Mouse (Mus musculus): ENCODE measurements at regions not wholly inside any gene's neighbourhood (a gene's known extent, or its start where the extent isn't known, plus 50 kb on each side); places are given as distances from the start of the nearest gene placed in this dataset.

DNA sequence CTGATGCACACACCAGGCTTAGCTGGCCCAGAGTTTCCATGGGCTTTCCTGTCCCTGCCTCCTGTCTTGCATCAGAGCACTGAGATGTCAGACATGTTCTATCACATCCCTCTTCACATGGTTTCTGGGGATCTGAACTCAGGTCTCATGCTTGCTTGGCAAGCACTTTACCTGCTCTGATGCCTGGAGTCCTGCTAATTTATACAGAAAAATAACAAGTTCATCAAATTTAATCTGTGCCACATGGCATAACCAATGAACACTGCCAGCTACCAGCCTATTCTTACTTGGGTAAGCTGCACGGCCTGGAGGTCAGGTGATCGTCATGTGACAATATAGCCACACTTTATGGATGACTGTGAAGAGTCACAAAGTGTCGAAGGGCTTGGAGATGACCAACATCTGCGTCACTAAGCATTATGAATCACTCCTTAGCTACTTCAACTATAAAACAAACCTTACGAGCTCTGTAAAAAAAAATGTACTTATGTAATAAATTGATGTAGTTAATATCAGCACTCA, 186.2 kb downstream of the Hlx start:
- 77% methylated on average over 5 of the region's 5 CpGs for WGBS
- no peak overlapping the region for H3K4me2 ChIP-seq (replicated peaks; ENCODE audit: low read depth, low read length)

DNA sequence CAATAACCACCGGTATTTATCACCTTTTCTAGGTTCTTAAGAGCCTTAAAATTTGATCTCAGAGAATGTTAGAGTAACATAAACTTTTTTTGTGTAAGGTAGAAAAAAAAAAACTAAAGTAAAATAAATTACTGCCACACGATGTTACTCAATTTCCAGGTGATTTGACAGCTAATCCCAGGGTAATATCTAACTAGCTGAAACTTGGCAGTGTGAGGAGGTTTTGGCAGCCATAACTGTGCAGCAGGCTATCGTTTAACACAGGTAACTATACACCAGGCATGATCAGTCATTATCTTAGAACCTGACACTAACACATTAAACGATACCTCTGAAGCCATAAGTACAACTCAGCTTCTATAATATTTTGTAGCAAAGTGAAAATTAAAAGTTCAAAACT, 187.3 kb downstream of the Hlx start:
- H3K4me2 ChIP-seq (replicated peaks; ENCODE audit: low read depth, low read length), result no peak overlapping the region
- H3K9ac ChIP-seq (replicated peaks; ENCODE audit: low read length), result no peak overlapping the region
- H3K27ac ChIP-seq (ENCODE audit: low read length), result no peak overlapping the region
- 53% methylated on average over 4 of the region's 4 CpGs for WGBS
- no peak overlapping the region for H3K4me3 ChIP-seq (ENCODE audit: low read length)
- no peaks in the 10 kb centered on the region for H3K9me3 ChIP-seq (ENCODE audit: low read length)
- H3K4me1 ChIP-seq (ENCODE audit: insufficient read depth, low read length), result no peaks in the 10 kb centered on the region
- H3K36me3 ChIP-seq (ENCODE audit: insufficient read depth, low read length), result no peaks in the 10 kb centered on the region
- peaks cover 20% of the 10 kb centered on the region for H3K27me3 ChIP-seq (ENCODE audit: insufficient read depth, low read length)
- no peak for ATAC-seq (ENCODE audit: low FRiP score, low TSS enrichment)

More for the DNA sequence above, 186.2 kb downstream of the Hlx start:
- no peak for ATAC-seq (ENCODE audit: low FRiP score, low TSS enrichment)
- H3K27ac ChIP-seq (ENCODE audit: low read length), result no peak overlapping the region
- no peak overlapping the region for H3K9ac ChIP-seq (replicated peaks; ENCODE audit: low read length)
- peaks cover 24% of the 10 kb centered on the region for H3K27me3 ChIP-seq (ENCODE audit: insufficient read depth, low read length)
- H3K36me3 ChIP-seq (ENCODE audit: insufficient read depth, low read length), result no peaks in the 10 kb centered on the region
- H3K4me1 ChIP-seq (ENCODE audit: insufficient read depth, low read length), result no peaks in the 10 kb centered on the region
- no peak overlapping the region for H3K4me3 ChIP-seq (ENCODE audit: low read length)
- no peaks in the 10 kb centered on the region for H3K9me3 ChIP-seq (ENCODE audit: low read length)

DNA sequence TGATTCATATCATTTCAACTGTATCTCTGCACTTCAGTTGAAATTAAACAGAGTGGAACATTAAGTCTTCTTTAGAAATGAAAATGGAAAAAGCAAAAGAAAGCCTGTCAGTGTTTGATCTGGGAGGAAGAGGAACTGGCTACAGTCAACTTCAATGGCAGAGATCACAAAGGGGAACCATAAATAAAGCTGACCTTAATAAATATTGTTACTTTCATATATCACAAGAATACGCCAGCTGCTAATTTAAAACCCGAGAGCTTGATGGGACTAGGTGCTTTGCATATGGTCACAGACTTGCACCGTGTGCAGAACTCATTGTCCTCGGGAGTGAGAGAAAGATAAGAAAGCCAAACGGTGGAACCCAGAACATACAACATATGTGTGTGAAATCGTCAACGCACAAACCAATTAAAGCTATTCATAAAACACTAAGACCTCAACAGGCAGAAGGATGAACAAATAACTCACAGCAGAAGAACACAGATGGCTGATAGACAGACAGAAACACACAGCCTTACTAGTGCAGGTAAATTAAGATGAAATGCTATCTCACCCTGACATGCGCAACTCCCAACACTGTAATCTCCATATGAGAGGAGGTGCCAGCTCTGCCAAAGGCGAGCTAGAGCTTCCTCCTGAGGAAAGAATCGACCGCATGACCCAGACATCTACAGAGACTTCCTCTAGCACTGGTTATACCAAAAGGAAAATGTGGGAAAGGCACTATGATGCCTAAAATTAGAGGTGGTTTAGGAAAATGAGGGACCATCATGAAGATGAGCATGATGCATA, 189.9 kb downstream of the Hlx start:
- Histone ChIP-seq H3K9ac (replicated peaks; ENCODE audit: low read length) (no peak overlapping the region), H3K4me1 (ENCODE audit: insufficient read depth, low read length) (no peaks in the 10 kb centered on the region), H3K27ac (ENCODE audit: low read length) (no peak overlapping the region), H3K4me3 (ENCODE audit: low read length) (no peak overlapping the region), H3K27me3 (ENCODE audit: insufficient read depth, low read length) (peaks cover 19% of the 10 kb centered on the region), H3K4me2 (replicated peaks; ENCODE audit: low read depth, low read length) (no peak overlapping the region), H3K36me3 (ENCODE audit: insufficient read depth, low read length) (no peaks in the 10 kb centered on the region), H3K9me3 (ENCODE audit: low read length) (no peaks in the 10 kb centered on the region)
- ATAC-seq (ENCODE audit: low FRiP score, low TSS enrichment), result no peak
- WGBS, result 70% methylated on average over 11 of the region's 11 CpGs

DNA sequence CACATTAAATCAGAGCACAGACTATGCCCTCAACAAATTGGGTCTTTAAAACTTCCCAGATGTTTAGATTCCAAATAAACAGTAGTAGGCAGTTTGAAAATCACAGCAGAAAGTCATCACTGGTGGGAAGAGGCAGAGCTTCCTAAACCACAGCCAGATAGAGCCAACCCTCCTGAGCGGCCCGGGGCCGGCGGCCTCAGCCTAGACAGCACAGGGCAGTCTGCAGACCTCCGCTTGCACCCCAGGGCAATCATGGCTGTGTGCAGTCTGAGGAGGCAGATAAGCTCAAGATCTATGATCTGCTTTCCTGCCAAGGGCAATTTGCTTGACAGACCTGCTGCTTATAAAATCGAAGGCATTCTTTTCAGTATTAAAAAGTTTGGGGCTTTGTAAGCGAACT, 192.6 kb downstream of the Hlx start:
- no peaks in the 10 kb centered on the region for H3K36me3 ChIP-seq (ENCODE audit: insufficient read depth, low read length)
- ATAC-seq (ENCODE audit: low FRiP score, low TSS enrichment), result no peak
- H3K9ac ChIP-seq (replicated peaks; ENCODE audit: low read length), result no peak overlapping the region
- H3K4me2 ChIP-seq (replicated peaks; ENCODE audit: low read depth, low read length), result no peak overlapping the region
- H3K4me3 ChIP-seq (ENCODE audit: low read length), result no peak overlapping the region
- H3K4me1 ChIP-seq (ENCODE audit: insufficient read depth, low read length), result no peaks in the 10 kb centered on the region
- H3K9me3 ChIP-seq (ENCODE audit: low read length), result no peaks in the 10 kb centered on the region
- no peak overlapping the region for H3K27ac ChIP-seq (ENCODE audit: low read length)
- 46% methylated on average over 7 of the region's 7 CpGs for WGBS
- peaks cover 30% of the 10 kb centered on the region for H3K27me3 ChIP-seq (ENCODE audit: insufficient read depth, low read length)

DNA sequence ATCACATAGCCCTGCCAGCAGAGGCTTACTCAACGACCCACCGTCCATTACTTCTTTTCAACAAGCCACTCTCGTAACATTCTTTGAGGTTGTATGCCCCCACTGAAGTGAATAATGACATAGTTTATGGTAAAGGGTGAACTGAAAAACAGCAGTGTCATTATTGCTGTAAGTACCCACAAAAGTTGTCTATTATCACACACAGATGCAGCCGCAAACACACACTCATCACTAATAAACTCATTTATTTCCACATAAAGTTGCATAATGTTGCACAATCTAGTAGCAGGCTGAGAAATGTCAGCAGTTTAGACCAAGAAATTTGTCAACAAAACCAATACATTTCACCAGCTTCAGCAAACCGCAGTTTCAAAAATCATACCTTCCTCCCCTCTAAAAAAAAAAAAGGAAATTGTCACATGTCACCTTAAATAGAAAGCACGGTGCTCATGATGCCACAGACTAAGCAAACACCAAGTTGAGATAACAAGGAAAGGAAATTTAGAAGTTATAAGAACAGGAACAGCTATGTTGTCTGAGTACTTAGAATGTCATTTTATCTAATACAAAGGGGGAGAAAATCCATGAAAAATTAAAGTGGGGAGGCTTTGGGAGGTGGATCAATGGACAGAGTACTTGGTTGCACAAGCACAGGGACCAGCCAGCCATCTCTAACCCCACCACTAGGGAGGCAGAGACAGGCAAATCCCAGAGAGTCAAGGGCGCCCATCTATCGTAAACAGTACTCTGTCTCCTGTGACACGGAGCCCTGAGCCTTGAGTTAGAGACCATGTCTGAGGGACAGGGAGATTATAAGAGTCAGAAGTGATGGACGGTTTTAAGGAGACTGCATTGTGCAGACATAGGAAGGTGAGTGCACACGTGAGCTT, 195.9 kb downstream of the Hlx start:
- H3K36me3 ChIP-seq (ENCODE audit: insufficient read depth, low read length), result no peaks in the 10 kb centered on the region
- no peak overlapping the region for H3K4me2 ChIP-seq (replicated peaks; ENCODE audit: low read depth, low read length)
- 0 out of 2 replicates have a peak, but pooled peaks cover 8% of the 10 kb centered on the region for H3K4me1 ChIP-seq (ENCODE audit: insufficient read depth, low read length)
- H3K9me3 ChIP-seq (ENCODE audit: low read length), result no peaks in the 10 kb centered on the region
- no peak for ATAC-seq (ENCODE audit: low FRiP score, low TSS enrichment)
- 77% methylated on average over 11 of the region's 11 CpGs for WGBS
- peaks cover 26% of the 10 kb centered on the region for H3K27me3 ChIP-seq (ENCODE audit: insufficient read depth, low read length)
- no peak overlapping the region for H3K4me3 ChIP-seq (ENCODE audit: low read length)
- no peak overlapping the region for H3K9ac ChIP-seq (replicated peaks; ENCODE audit: low read length)
- H3K27ac ChIP-seq (ENCODE audit: low read length), result no peak overlapping the region

DNA sequence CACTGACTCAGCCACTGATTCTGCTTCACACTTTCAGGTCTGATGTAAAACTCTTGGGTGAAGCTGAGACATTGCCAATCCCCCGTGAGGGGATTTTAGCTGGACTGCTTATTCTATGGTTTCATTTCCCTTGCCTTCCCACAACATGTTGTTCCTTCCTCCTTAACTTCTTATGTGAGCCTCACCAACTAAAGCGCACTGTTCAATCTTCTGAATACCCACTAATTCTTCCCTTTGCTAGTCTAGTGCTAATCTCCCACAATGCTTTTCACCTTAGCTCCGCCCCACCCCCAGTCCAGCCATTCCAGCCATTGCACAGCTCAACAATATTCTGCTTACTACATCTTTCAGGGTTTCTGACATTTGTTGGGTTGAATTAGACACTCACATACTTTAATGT, 196.7 kb downstream of the Hlx start:
- peaks cover 29% of the 10 kb centered on the region for H3K27me3 ChIP-seq (ENCODE audit: insufficient read depth, low read length)
- 0 out of 2 replicates have a peak, but pooled peaks cover 8% of the 10 kb centered on the region for H3K4me1 ChIP-seq (ENCODE audit: insufficient read depth, low read length)
- no peak overlapping the region for H3K4me3 ChIP-seq (ENCODE audit: low read length)
- 96% methylated on average over 3 of the region's 3 CpGs for WGBS
- H3K36me3 ChIP-seq (ENCODE audit: insufficient read depth, low read length), result no peaks in the 10 kb centered on the region
- H3K27ac ChIP-seq (ENCODE audit: low read length), result no peak overlapping the region
- no peak for ATAC-seq (ENCODE audit: low FRiP score, low TSS enrichment)
- H3K9ac ChIP-seq (replicated peaks; ENCODE audit: low read length), result no peak overlapping the region
- no peaks in the 10 kb centered on the region for H3K9me3 ChIP-seq (ENCODE audit: low read length)
- no peak overlapping the region for H3K4me2 ChIP-seq (replicated peaks; ENCODE audit: low read depth, low read length)

DNA sequence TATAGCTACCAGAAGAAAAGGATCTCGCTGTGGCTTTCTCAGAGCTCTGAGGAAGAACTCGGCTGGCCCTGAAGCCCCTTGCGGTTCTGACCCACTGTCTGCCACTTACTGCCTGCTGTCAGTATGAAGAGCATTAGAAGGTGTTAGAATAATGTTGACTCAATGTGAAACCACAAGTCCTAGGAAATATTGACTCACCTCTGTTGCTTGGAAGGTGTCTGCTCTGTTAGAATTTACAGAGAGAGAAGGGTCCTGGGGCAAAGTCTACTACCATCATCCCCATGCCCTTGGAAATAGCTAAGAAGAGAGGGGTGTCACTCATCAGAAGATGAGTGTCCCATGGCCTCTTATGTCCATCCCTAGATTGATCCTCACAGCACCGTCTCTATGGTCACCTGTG, 197.9 kb downstream of the Hlx start:
- H3K9me3 ChIP-seq (ENCODE audit: low read length), result no peaks in the 10 kb centered on the region

DNA sequence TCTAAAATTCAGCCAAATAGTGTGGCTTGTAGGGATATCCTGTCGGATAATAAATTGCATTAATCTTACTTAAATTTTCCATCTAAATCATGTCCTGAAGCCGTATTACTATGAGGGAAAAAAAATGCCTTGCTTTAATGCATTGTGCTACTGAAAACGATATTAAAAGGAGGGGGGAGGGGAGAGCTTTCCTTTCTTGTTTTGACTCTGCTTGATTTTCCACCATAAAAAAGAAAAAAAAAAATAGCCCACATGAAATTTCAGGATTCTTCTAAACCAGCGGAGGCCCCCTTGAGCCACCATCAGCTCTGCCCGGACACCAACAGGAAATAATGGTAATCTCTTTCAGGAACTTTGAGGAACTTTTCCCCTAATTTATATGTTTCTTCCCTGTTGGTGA, 198.5 kb downstream of the Hlx start:
- Histone ChIP-seq H3K36me3 (ENCODE audit: insufficient read depth, low read length) (no peaks in the 10 kb centered on the region), H3K27ac (ENCODE audit: low read length) (no peak overlapping the region), H3K4me2 (replicated peaks; ENCODE audit: low read depth, low read length) (no peak overlapping the region), H3K9ac (replicated peaks; ENCODE audit: low read length) (no peak overlapping the region), H3K27me3 (ENCODE audit: insufficient read depth, low read length) (peaks cover 25% of the 10 kb centered on the region), H3K9me3 (ENCODE audit: low read length) (no peaks in the 10 kb centered on the region), H3K4me3 (ENCODE audit: low read length) (no peak overlapping the region), H3K4me1 (ENCODE audit: insufficient read depth, low read length) (0 out of 2 replicates have a peak, but pooled peaks cover 8% of the 10 kb centered on the region)
- WGBS, result 32% methylated on average over 5 of the region's 5 CpGs
- no peak for ATAC-seq (ENCODE audit: low FRiP score, low TSS enrichment)

More for the DNA sequence above, 197.9 kb downstream of the Hlx start:
- Histone ChIP-seq H3K9ac (replicated peaks; ENCODE audit: low read length) (no peak overlapping the region), H3K4me2 (replicated peaks; ENCODE audit: low read depth, low read length) (no peak overlapping the region), H3K4me3 (ENCODE audit: low read length) (no peak overlapping the region), H3K36me3 (ENCODE audit: insufficient read depth, low read length) (no peaks in the 10 kb centered on the region), H3K27me3 (ENCODE audit: insufficient read depth, low read length) (peaks cover 29% of the 10 kb centered on the region), H3K27ac (ENCODE audit: low read length) (no peak overlapping the region), H3K4me1 (ENCODE audit: insufficient read depth, low read length) (0 out of 2 replicates have a peak, but pooled peaks cover 8% of the 10 kb centered on the region)
- WGBS, result 87% methylated on average over 4 of the region's 4 CpGs
- no peak for ATAC-seq (ENCODE audit: low FRiP score, low TSS enrichment)

DNA sequence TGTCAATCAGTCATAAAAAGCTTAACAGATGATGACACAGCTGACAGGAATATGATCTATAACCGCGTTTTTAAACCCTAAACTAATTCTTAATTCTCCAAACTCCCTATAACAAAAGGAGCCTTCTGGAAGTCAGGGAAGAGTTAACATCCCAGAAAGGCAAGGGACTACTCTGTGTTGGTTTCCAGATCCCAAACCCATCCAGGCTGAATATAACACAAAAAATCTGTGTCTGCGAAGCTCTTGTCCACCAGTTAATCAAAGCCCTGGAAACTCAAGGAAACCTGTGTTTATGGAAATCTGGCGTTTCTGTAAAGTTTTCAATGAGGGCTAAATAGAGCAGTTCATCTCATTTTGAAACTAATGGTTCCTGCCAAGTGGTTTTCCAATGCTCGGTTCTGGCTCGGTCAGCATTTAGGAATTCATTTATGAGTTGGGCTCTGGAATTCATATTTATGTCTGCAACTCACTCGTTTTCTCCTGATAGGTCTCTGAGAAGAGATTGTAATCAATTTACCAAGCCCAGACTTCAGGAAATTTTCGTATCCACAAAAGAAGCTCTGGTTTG, 199.8 kb downstream of the Hlx start:
- WGBS, result 65% methylated on average over 8 of the region's 8 CpGs
- H3K4me3 ChIP-seq (ENCODE audit: low read length), result no peak overlapping the region
- ATAC-seq (ENCODE audit: low FRiP score, low TSS enrichment), result no peak
- H3K27me3 ChIP-seq (ENCODE audit: insufficient read depth, low read length), result peaks cover 27% of the 10 kb centered on the region
- no peaks in the 10 kb centered on the region for H3K36me3 ChIP-seq (ENCODE audit: insufficient read depth, low read length)
- H3K27ac ChIP-seq (ENCODE audit: low read length), result no peak overlapping the region
- H3K4me2 ChIP-seq (replicated peaks; ENCODE audit: low read depth, low read length), result no peak overlapping the region
- 0 out of 2 replicates have a peak, but pooled peaks cover 8% of the 10 kb centered on the region for H3K4me1 ChIP-seq (ENCODE audit: insufficient read depth, low read length)
- H3K9me3 ChIP-seq (ENCODE audit: low read length), result no peaks in the 10 kb centered on the region
- no peak overlapping the region for H3K9ac ChIP-seq (replicated peaks; ENCODE audit: low read length)

All from kidney, embryonic 16.5 days (tissue).